Mouse (Mus musculus) embryonic fibroblast, embryonic 13.5 days (primary cell): ENCODE data around the gene B9d1.

Experiments
- CTCF ChIP-seq: IDR thresholded peaks from 2 replicates; pipeline ENCODE4 v1.5.1; 2011; ENCODE audit warnings: mild to moderate bottlenecking, control low read depth, low read length, moderate library complexity, borderline replicate concordance; ENCODE audit not compliant: insufficient read depth
- POLR2A ChIP-seq: IDR thresholded peaks from 2 replicates; pipeline ENCODE4 v1.6.1; 2011; ENCODE audit warnings: low read depth, mild to moderate bottlenecking, control low read depth, low read length, moderate library complexity

GRCm38 (mm10) chr11:61492749-61493401 is 12.1 kb upstream of the B9d1 start:
- TF ChIP-seq POLR2A (no peak), CTCF (no peak)
